20 mouse cellular contexts compared by ENCODE assay signal in the genomic region with DNA sequence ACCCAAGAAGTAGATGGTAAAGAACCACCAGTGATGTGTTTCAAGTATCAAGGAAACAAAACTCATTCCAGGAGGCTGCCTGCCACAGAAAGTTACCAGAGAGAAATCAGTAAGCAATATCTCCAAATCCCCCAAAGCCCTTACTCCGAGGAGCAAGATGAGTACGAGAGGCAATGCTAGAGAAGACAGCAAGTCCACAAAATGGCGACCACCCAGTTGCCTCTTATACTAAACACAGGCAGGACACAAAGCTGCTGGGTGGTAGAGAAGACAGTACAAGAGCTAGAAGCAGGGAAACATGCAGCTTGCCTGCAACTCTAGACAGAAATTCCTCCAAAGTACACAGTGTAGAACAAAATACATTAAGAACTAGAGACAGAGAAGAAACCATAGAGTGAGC.
DNase-seq lines count a peak whose midpoint lies in the region; ATAC-seq and TF ChIP-seq lines count a peak whose summit lies in the region.
"Had no signal": no experiment of that assay in that cellular context is flagged by ENCODE, and none has a peak within 500 bp of the region (broad histone marks: within the 10 kb centered on the region; RNA-seq: fewer than 3 reads in every experiment).

No protein-coding gene starts in this region.

- H3K4me3 ChIP-seq in heart, adult 2 months, result no peak overlapping the region
- H3K4me3 ChIP-seq in midbrain, embryonic 11.5 days (ENCODE audit: low read depth, low read length), result no peak overlapping the region
- H3K4me3 ChIP-seq in midbrain, embryonic 15.5 days, result no peak overlapping the region

- no peak for TF ChIP-seq POLR2A in heart, adult 2 months (IDR thresholded peaks at IDR 0.05; ENCODE audit: insufficient read depth, low read depth, low read length)

- ATAC-seq in midbrain, embryonic 11.5 days (ENCODE audit: low FRiP score), result no peak
- ATAC-seq in midbrain, embryonic 15.5 days (replicated peaks), result no peak
- ATAC-seq: activated CD4-positive, CD25-positive, alpha-beta regulatory T cell, adult 4 months; CD4-positive, CD25-positive, alpha-beta regulatory T cell, adult 4 months; Patski had no signal

- H3K36me3 ChIP-seq in heart, adult 2 months (ENCODE audit: control insufficient read depth, insufficient read depth, low read length), result no peaks in the 10 kb centered on the region
- no peaks in the 10 kb centered on the region for H3K36me3 ChIP-seq in midbrain, embryonic 11.5 days (ENCODE audit: control insufficient read depth, insufficient read depth, low read length)
- H3K36me3 ChIP-seq in midbrain, embryonic 15.5 days (replicated peaks), result no peaks in the 10 kb centered on the region
- H3K36me3 ChIP-seq: G1E had no signal

- no peak for TF ChIP-seq EP300 in heart, adult 2 months (IDR thresholded peaks at IDR 0.05; ENCODE audit: insufficient read depth, low read depth, low read length)

- no peaks in the 10 kb centered on the region for H3K27me3 ChIP-seq in heart, adult 2 months (ENCODE audit: control insufficient read depth, insufficient read depth, low read length)
- no peaks in the 10 kb centered on the region for H3K27me3 ChIP-seq in midbrain, embryonic 11.5 days (ENCODE audit: control insufficient read depth, insufficient read depth, low read length)
- H3K27me3 ChIP-seq in midbrain, embryonic 15.5 days (replicated peaks), result no peaks in the 10 kb centered on the region
- H3K27me3 ChIP-seq: Patski had no signal

- intact Hi-C loops in heart, adult 2 months (cut with DNase I), result no loop called here

- WGBS in heart, adult 2 months, result 87% methylated on average over 3 of the region's 3 CpGs
- WGBS in midbrain, embryonic 11.5 days, result 88% methylated on average over 3 of the region's 3 CpGs
- WGBS in midbrain, embryonic 15.5 days, result 90% methylated on average over 3 of the region's 3 CpGs

- H3K27ac ChIP-seq in heart, adult 2 months, result no peak overlapping the region
- no peak overlapping the region for H3K27ac ChIP-seq in midbrain, embryonic 11.5 days (ENCODE audit: low read depth, low read length)
- no peak overlapping the region for H3K27ac ChIP-seq in midbrain, embryonic 15.5 days

- no peaks in the 10 kb centered on the region for H3K9me3 ChIP-seq in midbrain, embryonic 11.5 days (ENCODE audit: control insufficient read depth, low read length)
- H3K9me3 ChIP-seq in midbrain, embryonic 15.5 days, result no peaks in the 10 kb centered on the region

- no peaks in the 10 kb centered on the region for H3K79me2 ChIP-seq in heart, adult 2 months (replicated peaks; ENCODE audit: control insufficient read depth, insufficient read depth, low read length)

- no peak overlapping the region for H3K9ac ChIP-seq in heart, adult 2 months (ENCODE audit: low read depth, low read length)
- H3K9ac ChIP-seq in midbrain, embryonic 11.5 days (ENCODE audit: low read length), result no peak overlapping the region
- no peak overlapping the region for H3K9ac ChIP-seq in midbrain, embryonic 15.5 days

- TF ChIP-seq CTCF in heart, adult 2 months (IDR thresholded peaks at IDR 0.05), result no peak

- H3K4me1 ChIP-seq in heart, adult 2 months (ENCODE audit: control insufficient read depth, insufficient read depth, low read length), result no peaks in the 10 kb centered on the region
- H3K4me1 ChIP-seq in midbrain, embryonic 11.5 days (ENCODE audit: control insufficient read depth, insufficient read depth, low read length), result no peaks in the 10 kb centered on the region
- H3K4me1 ChIP-seq in midbrain, embryonic 15.5 days, result no peaks in the 10 kb centered on the region

- no peak overlapping the region for H3K4me2 ChIP-seq in midbrain, embryonic 11.5 days
- no peak overlapping the region for H3K4me2 ChIP-seq in midbrain, embryonic 15.5 days

- peak; percentile 57 for DNase-seq in heart, adult 11 months
- DNase-seq in heart, adult 2 months, result no peak
- DNase-seq in midbrain, embryonic 11.5 days (ENCODE audit: low spot score, missing footprints), result peak; percentile 65
- DNase-seq in right cerebral cortex, postnatal 25 days, result peak; percentile 0
- DNase-seq in right cerebral cortex, adult 18-20 months, result no peak
- DNase-seq: adrenal gland, adult 2 months; adrenal gland, adult 8-10 months; adrenal gland, postnatal 10 days; adrenal gland, postnatal 14 days; adrenal gland, postnatal 25 days; adrenal gland, postnatal 36 days; B cell, adult 2 months; cerebellum, adult 11 months; cerebellum, adult 11-12 months; cerebellum, adult 18-20 months had no signal

Comparison
In these comparisons a context has a peak if more than half of its experiments do, and no peak if none do; other contexts are left out.
1. DNase-seq: peak in heart, adult 11 months (single experiment), midbrain, embryonic 11.5 days (single experiment) and right cerebral cortex, postnatal 25 days (single experiment); none in heart, adult 2 months (0 of 2) and right cerebral cortex, adult 18-20 months (single experiment).